Mouse (Mus musculus) left cerebral cortex, adult 11 months (tissue): Measurements from ENCODE around the gene Utrn.

Experiments
- DNase-seq: peaks from one replicate; pipeline ENCODE4 v3.0.0; 2022; ENCODE audit warnings: low spot score

The Utrn gene

DNA sequence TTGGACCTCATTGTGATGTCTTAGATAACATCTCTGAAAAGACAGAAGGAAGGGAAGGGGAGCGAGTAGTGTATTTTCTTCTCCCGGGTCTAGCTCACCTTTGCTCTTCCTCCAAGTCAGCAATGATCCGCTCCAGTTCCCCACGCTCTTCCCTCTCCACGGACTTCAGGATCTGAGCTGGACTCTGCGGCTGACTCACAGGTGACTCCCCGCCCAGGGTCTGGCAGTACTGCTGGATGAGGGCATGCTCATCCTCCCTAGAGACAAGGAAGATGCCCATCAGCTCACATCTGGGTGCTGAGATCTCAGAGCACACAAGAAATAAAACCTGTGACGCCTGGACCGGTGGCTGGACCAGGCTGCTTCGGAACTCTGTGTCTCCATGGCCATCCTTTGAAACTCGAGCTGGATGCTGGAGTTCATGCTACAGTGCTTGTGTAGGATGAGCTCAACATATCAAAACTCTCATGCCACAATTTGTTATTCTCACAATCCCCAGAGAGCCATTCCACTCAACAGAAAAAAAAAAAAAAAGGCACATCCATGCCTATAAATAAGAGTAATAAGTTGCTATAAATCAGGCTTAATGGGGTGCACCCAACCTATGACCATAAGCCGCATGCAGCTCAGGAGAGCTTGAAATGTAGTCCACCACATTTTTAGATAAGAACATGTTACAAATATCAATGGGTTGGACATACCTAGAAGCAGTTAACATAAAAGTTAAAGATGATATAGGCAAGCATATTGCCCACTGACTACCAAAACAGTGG, 462.6 kb downstream of the Utrn start:
- no peak for DNase-seq

GRCm38 (mm10) chr10:12399450-12399849, 469.7 kb downstream of the Utrn start:
- no peak for DNase-seq

GRCm38 (mm10) chr10:12380139-12380538, 489.0 kb downstream of the Utrn start:
- DNase-seq: no peak

DNA sequence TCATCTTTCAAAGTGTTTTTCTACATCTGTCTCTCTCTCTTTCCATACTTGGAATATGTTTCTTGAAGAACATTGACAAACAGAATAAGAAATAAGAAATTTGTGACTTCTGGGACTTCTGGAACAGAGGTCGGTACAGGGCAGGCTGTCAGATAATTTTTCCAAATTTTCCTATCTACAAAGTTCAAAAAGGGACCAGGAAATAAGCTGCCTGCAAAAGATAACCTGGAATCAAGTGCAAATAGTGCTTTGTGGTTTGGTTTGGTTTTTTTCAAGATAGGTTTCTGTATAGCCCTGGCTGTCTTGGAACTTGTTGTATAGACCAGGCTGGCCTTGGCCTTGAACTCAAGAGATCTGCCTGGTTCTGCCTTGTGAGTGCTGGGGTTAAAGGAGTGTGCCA, 490.0 kb downstream of the Utrn start:
- DNase-seq: no peak

GRCm38 (mm10) chr10:12377727-12378126, 491.4 kb downstream of the Utrn start:
- no peak for DNase-seq

DNA sequence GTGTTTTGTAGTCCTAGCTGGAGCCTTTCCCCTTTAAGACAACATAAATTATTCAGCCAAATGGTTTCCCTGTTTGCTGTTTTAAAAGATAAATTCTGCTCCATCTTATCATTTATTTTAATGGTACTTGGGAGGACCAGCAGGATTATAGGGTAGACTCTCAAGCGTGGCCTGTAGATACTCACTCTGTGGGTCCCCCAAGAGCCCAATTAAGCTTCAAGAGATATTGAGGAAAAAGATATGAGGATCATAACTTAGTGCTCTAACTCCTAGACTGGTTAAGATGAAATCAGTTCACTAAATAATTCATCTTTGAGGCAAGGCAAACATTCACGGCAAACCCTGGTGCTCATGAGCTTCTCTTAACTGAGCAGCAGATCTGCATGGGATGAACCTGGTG, 493.1 kb downstream of the Utrn start:
- no peak for DNase-seq

- DNase-seq: no peak
Observed at GRCm38 (mm10) chr10:12374741-12375140, 494.4 kb downstream of the Utrn start.

- peak; percentile 9 for DNase-seq
Observed at GRCm38 (mm10) chr10:12354556-12354955, 514.6 kb downstream of the Utrn start.

GRCm38 (mm10) chr10:12354106-12354505, 515.1 kb downstream of the Utrn start:
- DNase-seq: no peak

GRCm38 (mm10) chr10:12339704-12340558, 529.2 kb downstream of the Utrn start:
- no peak for DNase-seq

DNA sequence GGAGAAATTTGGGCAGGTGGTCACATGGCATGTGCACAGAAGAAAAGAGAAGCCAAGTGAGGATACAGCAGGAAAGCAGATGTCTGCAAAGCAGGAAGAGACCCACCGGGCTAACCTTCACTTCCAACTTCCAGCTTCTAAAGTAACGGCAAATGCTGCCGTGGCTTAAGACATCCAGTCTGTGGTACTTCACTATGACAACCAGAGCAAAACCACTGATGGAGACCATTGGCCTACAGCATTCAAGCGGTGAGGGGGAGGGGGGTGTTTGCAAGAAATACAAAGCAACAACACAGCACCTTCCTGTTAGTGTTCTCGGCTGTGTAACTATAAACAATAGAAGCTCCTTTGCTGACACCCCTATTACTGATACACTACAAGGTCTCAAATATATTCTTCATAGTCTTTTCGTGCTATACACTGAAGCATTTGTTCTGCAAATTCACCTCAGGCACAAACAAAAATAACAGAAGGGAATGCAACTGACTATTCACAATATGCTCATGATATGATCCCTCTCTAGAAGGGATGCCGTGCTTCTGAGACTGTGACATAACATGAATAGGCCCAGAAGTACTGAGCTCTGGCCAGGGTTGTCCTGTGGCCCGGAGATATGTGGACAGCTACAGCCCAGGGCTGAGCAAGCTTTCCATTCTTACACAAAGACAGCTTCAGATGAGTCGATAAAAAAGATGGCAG, 530.0 kb downstream of the Utrn start:
- no peak for DNase-seq
